Mouse (Mus musculus) MEL (cell line): Measurements from ENCODE around the gene Prodh2. TPM values are rescaled to one million over a fixed set of nuclear protein-coding genes. Genes with fewer than 3 reads are reported as not detected.

Experiments used
- DNase-seq: peaks from one replicate; pipeline ENCODE4 v3.0.0; 2011; ENCODE audit warnings: low read depth, low spot score
- H3K27ac ChIP-seq: 2 replicates; pipeline ENCODE4 v1.5.1; 2012; ENCODE audit warnings: low read depth, mild to moderate bottlenecking, control low read depth, low read length, moderate library complexity; ENCODE audit not compliant: control insufficient read depth
- H3K27me3 ChIP-seq, 2 experiments: fragments of 150-350 bp in 1 of 2; sonication (generic) in 1 of 2; 2 replicates each; pipeline ENCODE4 v1.6.1; 2012; ENCODE audit warnings: low read length in 2 of 2, mild to moderate bottlenecking in 2 of 2, improper control_type of control experiment in 1 of 2, moderate library complexity in 1 of 2; ENCODE audit not compliant: insufficient read depth in 2 of 2, control insufficient read depth in 1 of 2
- H3K36me3 ChIP-seq, 2 experiments: 2 replicates each; pipeline ENCODE4 v1.6.1; 2012 to 2014; ENCODE audit warnings: low read length in 2 of 2, improper control_type of control experiment in 1 of 2, inconsistent platforms in 1 of 2, mild to moderate bottlenecking in 1 of 2; ENCODE audit not compliant: insufficient read depth in 2 of 2, control insufficient read depth in 1 of 2
- H3K4me1 ChIP-seq, 2 experiments: fragments of 150-350 bp in 1 of 2; sonication (generic) in 1 of 2; 2 replicates each; pipeline ENCODE4 v1.6.1; 2012; ENCODE audit warnings: low read length in 2 of 2, improper control_type of control experiment in 1 of 2, mild to moderate bottlenecking in 1 of 2; ENCODE audit not compliant: insufficient read depth in 2 of 2, control insufficient read depth in 1 of 2
- H3K4me3 ChIP-seq, 2 experiments: fragments of 150-350 bp in 1 of 2; sonication (generic) in 1 of 2; 2 replicates each; pipeline ENCODE4 v1.5.1; 2012; ENCODE audit warnings: low read depth in 2 of 2, low read length in 2 of 2, mild to moderate bottlenecking in 2 of 2, moderate library complexity in 2 of 2, control low read depth in 1 of 2, improper control_type of control experiment in 1 of 2; ENCODE audit not compliant: control insufficient read depth in 1 of 2, insufficient read depth in 1 of 2
- H3K79me2 ChIP-seq: 2 replicates; pipeline ENCODE4 v1.6.1; 2012; ENCODE audit warnings: mild to moderate bottlenecking, low read length, moderate library complexity; ENCODE audit not compliant: control insufficient read depth, poor library complexity, insufficient read depth
- H3K9ac ChIP-seq: 2 replicates; pipeline ENCODE4 v1.6.1; 2012; ENCODE audit warnings: low read depth, mild to moderate bottlenecking, control low read depth, low read length, moderate library complexity; ENCODE audit not compliant: control insufficient read depth, poor library complexity, severe bottlenecking
- H3K9me3 ChIP-seq: fragments of 150-350 bp; sonication (generic); replicated peaks from 2 replicates; pipeline ENCODE4 v1.6.1; 2012; ENCODE audit warnings: mild to moderate bottlenecking, low read length, improper control_type of control experiment, moderate library complexity; ENCODE audit not compliant: insufficient read depth
- BHLHE40 ChIP-seq: IDR thresholded peaks from 2 replicates; pipeline ENCODE4 v1.6.1; 2012; ENCODE audit warnings: low read depth, mild to moderate bottlenecking, inconsistent platforms, low read length, improper control_type of control experiment, borderline replicate concordance
- CHD1 ChIP-seq: IDR thresholded peaks from 2 replicates; pipeline ENCODE4 v1.6.1; 2012; ENCODE audit warnings: low read depth, mild to moderate bottlenecking, inconsistent platforms, low read length, improper control_type of control experiment
- E2F4 ChIP-seq: IDR thresholded peaks from 2 replicates; pipeline ENCODE4 v1.6.1; 2011; ENCODE audit warnings: low read depth, low read length, improper control_type of control experiment, borderline replicate concordance
- EP300 ChIP-seq, 2 experiments: IDR thresholded peaks; 2 replicates each; pipeline ENCODE4 v1.6.1; 2011; ENCODE audit warnings: improper control_type of control experiment in 2 of 2, low read length in 2 of 2, low read depth in 1 of 2, mild to moderate bottlenecking in 1 of 2
- ETS1 ChIP-seq: IDR thresholded peaks from 2 replicates; pipeline ENCODE4 v1.6.1; 2012; ENCODE audit warnings: low read depth, mild to moderate bottlenecking, inconsistent platforms, low read length, improper control_type of control experiment, moderate library complexity
- GABPA ChIP-seq: IDR thresholded peaks from 2 replicates; pipeline ENCODE4 v1.6.1; 2012; ENCODE audit warnings: low read depth, mild to moderate bottlenecking, inconsistent platforms, low read length, improper control_type of control experiment, moderate library complexity
- GATA1 ChIP-seq: IDR thresholded peaks from 2 replicates; pipeline ENCODE4 v1.6.1; 2011; ENCODE audit warnings: low read depth, low read length, improper control_type of control experiment
- JUND ChIP-seq: IDR thresholded peaks from 2 replicates; pipeline ENCODE4 v1.6.1; 2011; ENCODE audit warnings: low read depth, mild to moderate bottlenecking, improper control_type of control experiment, low read length
- MAX ChIP-seq: IDR thresholded peaks from 2 replicates; pipeline ENCODE4 v1.6.1; 2011; ENCODE audit warnings: low read length, improper control_type of control experiment
- MAZ ChIP-seq: IDR thresholded peaks from 2 replicates; pipeline ENCODE4 v1.6.1; 2012; ENCODE audit warnings: low read depth, mild to moderate bottlenecking, inconsistent platforms, low read length, improper control_type of control experiment
- MEF2A ChIP-seq: IDR thresholded peaks from 2 replicates; pipeline ENCODE4 v1.6.1; 2014; ENCODE audit warnings: low read depth, mild to moderate bottlenecking, inconsistent platforms, low read length, improper control_type of control experiment; ENCODE audit not compliant: poor library complexity, insufficient replicate concordance, severe bottlenecking; ENCODE audit errors: extremely low read depth
- MXI1 ChIP-seq: IDR thresholded peaks from 2 replicates; pipeline ENCODE4 v1.6.1; 2011; ENCODE audit warnings: mild to moderate bottlenecking, low read depth, low read length, improper control_type of control experiment
- MYC ChIP-seq: IDR thresholded peaks from 2 replicates; pipeline ENCODE4 v1.6.1; 2011; ENCODE audit warnings: low read depth, mild to moderate bottlenecking, low read length, improper control_type of control experiment, moderate library complexity
- NRF1 ChIP-seq: IDR thresholded peaks from 2 replicates; pipeline ENCODE4 v1.6.1; 2014; ENCODE audit warnings: low read depth, mild to moderate bottlenecking, inconsistent platforms, low read length, improper control_type of control experiment, moderate library complexity; ENCODE audit not compliant: poor library complexity, insufficient read depth, severe bottlenecking
- POLR2A ChIP-seq, 2 experiments: IDR thresholded peaks; 2 replicates each; pipeline ENCODE4 v1.6.1; 2011 to 2012; ENCODE audit warnings: low read length in 2 of 2, mild to moderate bottlenecking in 2 of 2, control low read depth in 1 of 2, improper control_type of control experiment in 1 of 2, low read depth in 1 of 2, moderate library complexity in 1 of 2; ENCODE audit not compliant: control insufficient read depth in 1 of 2, insufficient read depth in 1 of 2, poor library complexity in 1 of 2
- POLR2AphosphoS2 ChIP-seq: IDR thresholded peaks from 2 replicates; pipeline ENCODE4 v1.6.1; 2011; ENCODE audit warnings: low read length, improper control_type of control experiment
- RAD21 ChIP-seq: IDR thresholded peaks from 2 replicates; pipeline ENCODE4 v1.6.1; 2011; ENCODE audit warnings: mild to moderate bottlenecking, low read depth, low read length, improper control_type of control experiment
- RCOR1 ChIP-seq: IDR thresholded peaks from 2 replicates; pipeline ENCODE4 v1.6.1; 2012; ENCODE audit warnings: low read depth, mild to moderate bottlenecking, inconsistent platforms, low read length, improper control_type of control experiment
- SMC3 ChIP-seq: IDR thresholded peaks from 2 replicates; pipeline ENCODE4 v1.6.1; 2011; ENCODE audit warnings: low read depth, low read length, improper control_type of control experiment
- TBP ChIP-seq: IDR thresholded peaks from 2 replicates; pipeline ENCODE4 v1.8.0; 2011; ENCODE audit warnings: low read depth, low read length, improper control_type of control experiment
- UBTF ChIP-seq: IDR thresholded peaks from 2 replicates; pipeline ENCODE4 v1.6.1; 2012; ENCODE audit warnings: low read depth, mild to moderate bottlenecking, inconsistent platforms, low read length, improper control_type of control experiment, moderate library complexity, borderline replicate concordance; ENCODE audit not compliant: insufficient read depth
- USF1 ChIP-seq: IDR thresholded peaks from 2 replicates; pipeline ENCODE4 v1.6.1; 2014; ENCODE audit warnings: low read depth, mild to moderate bottlenecking, inconsistent platforms, low read length, improper control_type of control experiment, moderate library complexity
- USF2 ChIP-seq, 2 experiments: IDR thresholded peaks; 2 replicates each; pipeline ENCODE4 v1.6.1; 2011 to 2012; ENCODE audit warnings: improper control_type of control experiment in 2 of 2, low read length in 2 of 2, borderline replicate concordance in 1 of 2, inconsistent platforms in 1 of 2, low read depth in 1 of 2, mild to moderate bottlenecking in 1 of 2; ENCODE audit not compliant: insufficient read depth in 1 of 2
- ZC3H11A ChIP-seq: IDR thresholded peaks from 2 replicates; pipeline ENCODE4 v1.6.1; 2012; ENCODE audit warnings: low read depth, mild to moderate bottlenecking, inconsistent platforms, low read length, improper control_type of control experiment
- ZNF384 ChIP-seq: IDR thresholded peaks from 2 replicates; pipeline ENCODE4 v1.6.1; 2012; ENCODE audit warnings: low read depth, mild to moderate bottlenecking, inconsistent platforms, low read length, improper control_type of control experiment
- polyA plus RNA-seq, 2 experiments: library from polyadenylated mRNA; stranded (reverse) in 1 of 2; unstranded in 1 of 2; fragments of >175 nt in 1 of 2; fragments of >200 nt in 1 of 2; gene quantifications; 2 replicates each; pipeline versions ENCODE4 v1.2.1 to v1.2.4; 2012; ENCODE audit warnings: low replicate concordance in 2 of 2, low read depth in 1 of 2; ENCODE audit not compliant: insufficient read length in 2 of 2, insufficient read depth in 1 of 2, missing spikeins in 1 of 2
- total RNA-seq: library from RNA; depleted of rRNA; stranded (reverse); fragments of 300-350 nt; gene quantifications from 2 replicates; pipeline ENCODE4 v1.2.3, GENCODE M21; 2012

The Prodh2 gene
- total and polyA plus RNA-seq, 3 experiments, result not detected

DNA sequence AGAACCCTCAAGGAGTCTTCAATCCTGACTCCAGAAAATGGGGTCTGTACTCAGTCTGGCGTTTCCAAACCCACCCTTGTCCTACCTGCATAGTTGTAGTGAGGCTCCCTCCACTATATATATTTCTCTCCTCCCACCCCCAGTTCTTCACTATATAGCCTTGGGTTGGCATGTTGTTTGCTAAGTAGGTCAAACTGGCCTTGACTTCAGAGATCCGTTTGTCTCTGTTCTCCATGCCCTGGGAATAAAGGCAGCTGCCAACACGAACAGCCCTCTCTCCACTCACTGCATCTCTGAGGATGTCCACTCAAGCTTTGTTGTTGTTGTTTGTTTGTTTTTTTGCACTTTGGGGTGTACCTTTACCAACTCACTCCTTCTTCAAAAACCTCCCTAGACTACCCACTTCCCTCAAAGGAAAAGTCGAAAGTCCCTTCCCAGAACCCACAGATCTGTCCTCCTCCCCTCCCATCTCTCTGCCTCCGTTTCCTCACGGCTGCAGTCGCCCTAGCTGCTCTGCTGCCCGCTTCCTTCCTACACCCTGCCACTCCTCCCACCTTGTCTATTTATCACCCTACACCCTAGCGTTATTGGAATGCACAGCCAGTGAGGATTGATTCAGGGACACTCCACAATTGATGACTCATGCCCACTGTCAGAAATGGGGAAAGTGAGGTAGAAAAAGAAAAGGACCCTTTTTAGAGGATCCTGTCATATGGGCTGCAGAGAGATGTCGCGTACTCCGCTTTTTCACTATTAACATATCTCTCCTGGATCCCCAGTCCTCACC, 65.4 kb downstream of the Prodh2 start:
- peak; percentile 63 for DNase-seq
- H3K79me2 ChIP-seq, result peaks cover 18% of the 10 kb centered on the region
- no peak for TF ChIP-seq EP300 (IDR thresholded peaks at IDR 0.05; ENCODE audit: low read depth in 1 of 2, low read length in 2 of 2)
- no peak for TF ChIP-seq RAD21
- TF ChIP-seq USF2 (IDR thresholded peaks at IDR 0.05; ENCODE audit: borderline replicate concordance in 1 of 2, insufficient read depth in 1 of 2, low read depth in 1 of 2, low read length in 2 of 2), result no peak
- TF ChIP-seq RCOR1, result no peak
- no peak for TF ChIP-seq MYC
- TF ChIP-seq USF1, result no peak
- TF ChIP-seq NRF1, result no peak
- no peak for TF ChIP-seq UBTF
- TF ChIP-seq POLR2A (IDR thresholded peaks at IDR 0.05; ENCODE audit: control insufficient read depth in 1 of 2, insufficient read depth in 1 of 2, low read depth in 1 of 2, low read length in 2 of 2, poor library complexity in 1 of 2), result no peak
- no peaks in the 10 kb centered on the region for H3K9me3 ChIP-seq
- no peaks in the 10 kb centered on the region for H3K27me3 ChIP-seq
- peak overlapping the region; percentile 80 to 85 for H3K4me3 ChIP-seq
- peak overlapping the region; percentile 56 for H3K27ac ChIP-seq
- H3K9ac ChIP-seq, result peak overlapping the region; percentile 75
- peaks cover 0 to 8% of the 10 kb centered on the region in 2 experiments; a peak in 2 of 4 replicates for H3K36me3 ChIP-seq
- H3K4me1 ChIP-seq, result peaks cover 2 to 10% of the 10 kb centered on the region in 2 experiments; a peak in 2 of 4 replicates

- Histone ChIP-seq H3K4me1 (peaks cover 2 to 16% of the 10 kb centered on the region in 2 experiments; a peak in 2 of 4 replicates), H3K9me3 (no peaks in the 10 kb centered on the region), H3K79me2 (peaks cover 18% of the 10 kb centered on the region), H3K9ac (peak within 1 kb of the TSS; percentile 75), H3K27ac (peak within 1 kb of the TSS; percentile 56), H3K4me3 (peak within 1 kb of the TSS; percentile 80 to 85), H3K36me3 (peaks cover 0 to 8% of the 10 kb centered on the region in 2 experiments; a peak in 2 of 4 replicates), H3K27me3 (no peaks in the 10 kb centered on the region)
- DNase-seq, result peak; percentile 99
- TF ChIP-seq POLR2A (IDR thresholded peaks at IDR 0.05; ENCODE audit: control insufficient read depth in 1 of 2, insufficient read depth in 1 of 2, low read depth in 1 of 2, low read length in 2 of 2, poor library complexity in 1 of 2) (peak; percentile 60 to 78; a peak in 2 of 4 replicates), MAZ (peak; percentile 94), GATA1 (no peak), ZNF384 (no peak), ETS1 (0 out of 2 replicates have a peak, but pooled peaks have one; percentile 20), JUND (no peak), GABPA (no peak), MXI1 (peak; percentile 73), TBP (0 out of 2 replicates have a peak, but pooled peaks have one; percentile 44), MAX (peak; percentile 65; the same call in 1 of the 2 replicates), EP300 (IDR thresholded peaks at IDR 0.05; ENCODE audit: low read depth in 1 of 2, low read length in 2 of 2) (peak in 1 of 2 experiments; percentile 31; a peak in 1 of 4 replicates), MEF2A (no peak), USF1 (peak; percentile 21; the same call in 1 of the 2 replicates), BHLHE40 (no peak), POLR2AphosphoS2 (peak; percentile 50; the same call in 1 of the 2 replicates), ZC3H11A (no peak), USF2 (IDR thresholded peaks at IDR 0.05; ENCODE audit: borderline replicate concordance in 1 of 2, insufficient read depth in 1 of 2, low read depth in 1 of 2, low read length in 2 of 2) (no peak), SMC3 (no peak), UBTF (no peak), CHD1 (no peak), NRF1 (peak; percentile 79), E2F4 (no peak), RAD21 (no peak), MYC (peak; percentile 40; the same call in 1 of the 2 replicates)
Observed at GRCm38 (mm10) chr7:30559443-30559954, 66.1 kb downstream of the Prodh2 start, which contains the start of gene Lin37. TSS of gene Lin37 (minus strand) at chr7:30559838.
